Mouse (Mus musculus) kidney, postnatal 0 days (tissue): ENCODE results near the gene S100a3. TPM values are rescaled to one million over a fixed set of nuclear protein-coding genes. Genes with fewer than 3 reads are reported as not detected.
A peak's percentile ranks its signal among the peaks of the same experiment; 100 is the strongest.

Experiments used
- ATAC-seq: fragments of 200-750 bp; cut with Nextera tagmentation; replicated peaks from 2 replicates; pipeline ENCODE4 v1.8.0; 2017; ENCODE audit warnings: low read depth, moderate number of reproducible peaks, moderate TSS enrichment, moderate library complexity; ENCODE audit not compliant: low FRiP score
- DNase-seq: peaks from one replicate; pipeline ENCODE4 v3.0.0-alpha.2; 2016; ENCODE audit warnings: low spot score
- H3K27ac ChIP-seq: fragments of 300-500 bp; sonication (generic); 2 replicates; pipeline ENCODE4 v1.5.1; 2014; ENCODE audit warnings: mild to moderate bottlenecking
- H3K27me3 ChIP-seq: fragments of 300-500 bp; sonication (generic); 2 replicates; pipeline ENCODE4 v1.6.1; 2014; ENCODE audit warnings: low read length, mixed read lengths; ENCODE audit not compliant: insufficient read depth
- H3K36me3 ChIP-seq: fragments of 300-500 bp; sonication (generic); 2 replicates; pipeline ENCODE4 v1.6.1; 2014; ENCODE audit warnings: low read length, mixed read lengths; ENCODE audit not compliant: insufficient read depth
- H3K4me1 ChIP-seq: fragments of 300-500 bp; sonication (generic); replicated peaks from 2 replicates; pipeline ENCODE4 v1.6.1; 2014; ENCODE audit warnings: antibody characterized with exemption, low read length, mixed read lengths; ENCODE audit not compliant: insufficient read depth
- H3K4me2 ChIP-seq: fragments of 300-500 bp; sonication (generic); 2 replicates; pipeline ENCODE4 v1.6.1; 2014; ENCODE audit warnings: mild to moderate bottlenecking, low read length, moderate library complexity, mixed read lengths
- H3K4me3 ChIP-seq: fragments of 300-500 bp; sonication (generic); replicated peaks from 2 replicates; pipeline ENCODE4 v1.5.1; 2014; ENCODE audit warnings: low read depth, low read length
- H3K9ac ChIP-seq: fragments of 300-500 bp; sonication (generic); 2 replicates; pipeline ENCODE4 v1.6.1; 2014; ENCODE audit warnings: low read depth, low read length
- H3K9me3 ChIP-seq: fragments of 300-500 bp; sonication (generic); replicated peaks from 2 replicates; pipeline ENCODE4 v1.6.1; 2016; ENCODE audit warnings: low read length, inconsistent platforms, mixed read lengths
- CTCF ChIP-seq: IDR thresholded peaks from 2 replicates; pipeline ENCODE4 v1.5.1; 2016; ENCODE audit warnings: antibody characterized with exemption, low read depth, mild to moderate bottlenecking, moderate library complexity
- WGBS: fragments of 180-500 bp; shearing (Covaris S2); extraction: QIAGEN DNeasy Blood & Tissue Kit; methylation state at CpG from one replicate; pipeline ENCODE4 v1.1.7; 2014; 5-methylcytosine and 5-hydroxymethylcytosine counted together
- polyA plus RNA-seq: library from polyadenylated mRNA; unstranded; fragments of >200 nt; fragmentation: Nextera tagmentation; extraction: Ambion mirVana; gene quantifications from 2 replicates; pipeline ENCODE4 v1.2.1, GENCODE M21; 2015

The S100a3 gene
- polyA plus RNA-seq, 1 experiment from 2014 or later = 0.16 TPM

DNA sequence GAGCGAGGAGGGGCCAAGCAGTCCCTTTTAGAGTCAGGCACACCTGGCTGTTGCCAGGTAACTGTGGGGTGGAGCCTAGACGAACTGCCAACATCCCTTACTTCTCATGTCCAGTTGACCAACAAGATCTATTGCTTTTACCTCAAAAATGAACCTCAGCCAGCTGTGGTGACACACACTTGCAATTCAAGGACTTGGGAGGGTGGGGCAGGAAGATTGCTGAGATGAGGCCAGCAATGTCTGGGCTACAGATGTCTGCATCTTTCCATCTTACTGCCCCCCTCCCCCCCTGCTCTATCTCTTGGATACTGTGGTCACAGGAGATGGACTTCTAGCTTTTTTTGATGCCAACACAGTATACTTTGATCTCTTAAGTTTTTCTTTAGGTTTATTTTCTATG lies 8.1 kb upstream of the S100a3 start:
- H3K36me3 ChIP-seq = no peaks in the 10 kb centered on the region
- no peaks in the 10 kb centered on the region for H3K27me3 ChIP-seq
- no peaks in the 10 kb centered on the region for H3K9me3 ChIP-seq
- no peak overlapping the region for H3K4me3 ChIP-seq
- no peak for DNase-seq
- no peak for TF ChIP-seq CTCF
- ATAC-seq = no peak
- H3K9ac ChIP-seq = no peak overlapping the region
- 82% methylated on average over 2 of the region's 2 CpGs for WGBS
- no peak overlapping the region for H3K4me2 ChIP-seq
- H3K27ac ChIP-seq = no peak overlapping the region
- no peaks in the 10 kb centered on the region for H3K4me1 ChIP-seq

DNA sequence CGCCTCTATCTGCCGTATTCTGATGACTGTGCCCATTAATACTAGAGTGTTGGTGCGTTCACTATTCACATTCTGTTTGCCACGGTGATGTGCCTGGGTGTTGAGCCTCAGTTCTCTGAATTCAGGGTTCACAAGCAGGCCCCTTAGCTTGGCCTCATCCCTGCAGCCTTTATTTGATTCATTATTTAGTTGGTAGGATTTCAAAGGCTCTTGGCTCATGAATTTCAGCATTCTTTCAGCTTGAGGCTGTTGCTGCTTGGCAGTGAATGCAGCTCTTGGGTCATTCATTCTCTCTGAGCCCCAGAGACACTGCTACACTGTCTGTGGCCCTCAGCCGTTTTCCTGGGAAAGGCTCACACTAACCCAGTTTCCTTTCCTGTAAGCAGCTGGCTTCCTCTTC lies 4.4 kb upstream of the S100a3 start:
- no peak overlapping the region for H3K4me3 ChIP-seq
- no peak for DNase-seq
- no peaks in the 10 kb centered on the region for H3K4me1 ChIP-seq
- ATAC-seq = no peak
- no peak overlapping the region for H3K9ac ChIP-seq
- H3K27me3 ChIP-seq = no peaks in the 10 kb centered on the region
- TF ChIP-seq CTCF = no peak
- H3K4me2 ChIP-seq = no peak overlapping the region
- 69% methylated on average over 5 of the region's 5 CpGs for WGBS
- no peaks in the 10 kb centered on the region for H3K36me3 ChIP-seq
- no peaks in the 10 kb centered on the region for H3K9me3 ChIP-seq
- H3K27ac ChIP-seq = no peak overlapping the region

DNA sequence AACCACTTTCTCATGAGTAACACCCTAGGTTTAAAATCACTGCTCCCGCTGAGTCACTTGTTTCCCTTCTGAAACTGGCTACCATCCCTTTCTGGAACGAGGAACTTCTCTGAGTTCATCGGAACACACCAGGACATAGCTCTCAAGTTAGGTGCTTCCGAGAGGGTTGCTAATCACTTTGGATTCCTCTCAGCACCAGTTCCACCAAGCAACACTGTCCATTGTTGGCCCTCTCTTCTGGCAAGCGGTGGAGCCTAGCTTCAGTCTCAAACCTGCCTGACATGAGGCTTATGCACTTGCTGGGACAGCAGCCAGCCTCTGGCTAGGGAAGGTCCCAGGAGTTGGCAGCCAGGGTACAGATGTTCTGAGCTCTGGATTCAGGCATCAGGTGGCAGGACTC lies 14.3 kb downstream of the S100a3 start:
- ATAC-seq (no peak), DNase-seq (no peak)
- no peaks in the 10 kb centered on the region for H3K9me3 ChIP-seq
- H3K27me3 ChIP-seq = no peaks in the 10 kb centered on the region
- H3K36me3 ChIP-seq = no peaks in the 10 kb centered on the region
- no peak overlapping the region for H3K27ac ChIP-seq
- no peak overlapping the region for H3K9ac ChIP-seq
- WGBS = 87% methylated on average over 5 of the region's 5 CpGs
- no peaks in the 10 kb centered on the region for H3K4me1 ChIP-seq
- no peak for TF ChIP-seq CTCF
- no peak overlapping the region for H3K4me3 ChIP-seq
- no peak overlapping the region for H3K4me2 ChIP-seq

DNA sequence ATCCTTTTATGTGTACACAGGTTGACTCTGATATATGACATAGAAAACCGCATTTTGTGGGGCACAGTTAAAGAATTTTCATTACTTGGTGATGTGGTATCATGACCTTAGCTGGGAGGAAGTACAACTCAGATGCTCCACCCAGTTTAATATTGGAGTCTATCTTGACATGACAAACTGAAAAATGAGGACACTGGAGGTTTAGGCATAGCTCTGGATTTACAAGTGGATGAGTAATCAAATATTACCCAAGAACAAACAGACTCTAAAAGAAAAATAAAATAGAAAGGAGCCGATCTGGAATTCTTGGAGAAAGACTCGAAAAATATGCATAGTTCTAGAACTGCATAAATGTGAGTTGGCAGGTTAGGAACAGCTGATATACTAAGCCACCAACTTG lies 14.9 kb downstream of the S100a3 start:
- H3K27me3 ChIP-seq = no peaks in the 10 kb centered on the region
- no peak overlapping the region for H3K9ac ChIP-seq
- DNase-seq (no peak), ATAC-seq (no peak)
- no peaks in the 10 kb centered on the region for H3K4me1 ChIP-seq
- H3K9me3 ChIP-seq = no peaks in the 10 kb centered on the region
- no peak for TF ChIP-seq CTCF
- no peak overlapping the region for H3K4me2 ChIP-seq
- H3K27ac ChIP-seq = no peak overlapping the region
- no peaks in the 10 kb centered on the region for H3K36me3 ChIP-seq
- WGBS = 69% methylated on average over 3 of the region's 3 CpGs
- H3K4me3 ChIP-seq = no peak overlapping the region

DNA sequence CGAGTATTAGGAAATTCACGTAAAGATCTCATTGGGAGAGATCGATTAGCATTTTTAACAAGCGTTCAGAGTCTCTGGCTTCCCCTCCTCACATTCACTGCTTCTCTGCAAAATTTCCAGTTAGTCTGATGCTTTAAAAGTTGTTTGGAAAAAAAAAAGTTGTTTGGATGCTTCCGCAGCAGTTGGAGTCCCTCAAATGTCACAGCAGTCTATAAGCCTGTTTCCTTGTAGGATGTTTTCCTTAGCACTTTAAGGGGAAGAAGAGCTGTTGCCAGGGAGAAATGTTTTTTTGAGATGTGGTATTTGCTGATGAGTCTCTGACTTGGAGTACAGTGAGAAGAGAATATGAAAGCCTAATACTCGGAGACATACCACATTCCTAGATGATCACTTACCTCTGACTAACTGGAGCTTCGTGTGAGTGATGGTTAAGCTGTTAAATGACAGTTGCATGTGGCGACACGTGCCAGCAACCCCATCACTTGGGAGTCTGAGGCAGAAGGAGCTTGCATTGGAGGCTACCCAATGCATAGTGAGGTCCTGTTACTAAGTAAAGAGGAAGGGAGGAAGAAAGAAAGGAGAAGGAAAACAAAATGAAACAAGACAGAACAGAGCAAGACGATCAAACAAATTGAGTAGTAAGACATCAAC lies 16.1 kb downstream of the S100a3 start:
- peak; percentile 87 for DNase-seq
- no peak overlapping the region for H3K9ac ChIP-seq
- H3K4me1 ChIP-seq = no peaks in the 10 kb centered on the region
- TF ChIP-seq CTCF = no peak
- 0 out of 2 replicates have a peak overlapping the region, but pooled peaks have one; percentile 8 for H3K4me2 ChIP-seq
- H3K4me3 ChIP-seq = no peak overlapping the region
- no peaks in the 10 kb centered on the region for H3K27me3 ChIP-seq
- WGBS = 61% methylated on average over 10 of the region's 10 CpGs
- H3K9me3 ChIP-seq = no peaks in the 10 kb centered on the region
- peak overlapping the region; percentile 55; the same call in 1 of the 2 replicates for H3K27ac ChIP-seq
- H3K36me3 ChIP-seq = no peaks in the 10 kb centered on the region
- ATAC-seq = no peak

DNA sequence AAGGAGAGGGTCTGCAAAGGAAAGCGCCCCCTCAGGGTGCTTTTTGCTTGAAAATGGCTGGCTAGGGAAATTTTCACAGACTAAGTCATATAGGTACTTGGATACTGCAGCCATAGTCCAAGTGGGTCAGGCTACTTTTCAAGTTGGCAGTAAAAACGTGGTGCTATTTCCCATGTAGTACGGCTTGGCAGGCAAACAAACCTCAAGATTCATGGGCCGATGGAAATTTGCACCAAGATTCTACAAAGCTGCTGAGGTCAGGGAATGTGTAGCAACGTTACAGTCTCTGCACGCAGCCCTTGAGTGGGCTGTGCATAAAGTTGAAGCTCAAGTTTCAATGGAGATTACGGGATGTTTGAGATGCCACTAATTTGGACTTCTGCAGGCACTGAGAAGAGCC lies 19.1 kb downstream of the S100a3 start:
- 23% methylated on average over 7 of the region's 7 CpGs for WGBS

DNA sequence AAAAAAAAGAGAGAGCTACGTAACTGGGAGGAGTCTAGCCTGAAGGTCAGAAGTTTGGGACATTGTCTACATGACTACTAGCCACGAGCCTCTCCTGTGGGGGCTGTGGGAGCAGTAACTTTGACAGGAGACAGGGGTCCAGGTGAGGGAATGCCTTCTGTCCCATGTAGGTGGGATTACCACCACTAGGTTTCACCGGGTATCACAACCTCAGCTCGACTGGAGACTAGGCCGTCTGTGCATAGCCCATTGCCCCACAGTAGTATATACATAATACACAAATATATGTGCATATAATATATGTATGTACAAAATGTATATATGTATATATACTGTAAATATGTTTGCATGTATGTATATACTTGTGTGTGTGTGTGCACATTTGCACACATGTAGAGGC lies 20.8 kb downstream of the S100a3 start:
- WGBS = 93% methylated on average over 5 of the region's 5 CpGs
- no peaks in the 10 kb centered on the region for H3K27me3 ChIP-seq
- no peak overlapping the region for H3K9ac ChIP-seq
- H3K27ac ChIP-seq = no peak overlapping the region
- DNase-seq (no peak), ATAC-seq (no peak)
- no peak for TF ChIP-seq CTCF
- H3K4me1 ChIP-seq = no peaks in the 10 kb centered on the region
- no peaks in the 10 kb centered on the region for H3K36me3 ChIP-seq
- H3K4me2 ChIP-seq = no peak overlapping the region
- H3K4me3 ChIP-seq = no peak overlapping the region
- no peaks in the 10 kb centered on the region for H3K9me3 ChIP-seq

More for the DNA sequence above, 19.1 kb downstream of the S100a3 start:
- Histone ChIP-seq H3K4me2 (no peak overlapping the region), H3K27ac (no peak overlapping the region), H3K36me3 (no peaks in the 10 kb centered on the region), H3K9ac (no peak overlapping the region), H3K27me3 (no peaks in the 10 kb centered on the region), H3K4me1 (no peaks in the 10 kb centered on the region), H3K4me3 (no peak overlapping the region), H3K9me3 (no peaks in the 10 kb centered on the region)
- no peak for ATAC-seq
- no peak for TF ChIP-seq CTCF
- peak; percentile 65 for DNase-seq
